Mouse (Mus musculus) hindbrain, postnatal 0 days (tissue): Measurements from ENCODE around the gene Cd180. TPM values are rescaled to one million over a fixed set of nuclear protein-coding genes. Genes with fewer than 3 reads are reported as not detected.
A peak's percentile ranks its signal among the peaks of the same experiment; 100 is the strongest.

ENCODE experiments used
- ATAC-seq: fragments of 200-750 bp; cut with Nextera tagmentation; 2 replicates; pipeline ENCODE4 v1.8.0; 2017; ENCODE audit warnings: mild to moderate bottlenecking, moderate TSS enrichment, moderate library complexity
- DNase-seq: peaks from one replicate; pipeline ENCODE4 v3.0.0-alpha.2; 2015; ENCODE audit warnings: low spot score
- H3K27ac ChIP-seq: fragments of 300-500 bp; sonication (generic); 2 replicates; pipeline ENCODE4 v1.5.1; 2014; ENCODE audit warnings: mild to moderate bottlenecking
- H3K27me3 ChIP-seq: fragments of 300-500 bp; sonication (generic); 2 replicates; pipeline ENCODE4 v1.6.1; 2014; ENCODE audit warnings: low read length, mixed read lengths; ENCODE audit not compliant: insufficient read depth
- H3K36me3 ChIP-seq: fragments of 300-500 bp; sonication (generic); 2 replicates; pipeline ENCODE4 v1.6.1; 2014; ENCODE audit warnings: low read length, mixed read lengths; ENCODE audit not compliant: insufficient read depth
- H3K4me1 ChIP-seq: fragments of 300-500 bp; sonication (generic); 2 replicates; pipeline ENCODE4 v1.6.1; 2014; ENCODE audit warnings: antibody characterized with exemption, low read length, mixed read lengths; ENCODE audit not compliant: insufficient read depth
- H3K4me2 ChIP-seq: fragments of 300-500 bp; sonication (generic); 2 replicates; pipeline ENCODE4 v1.6.1; 2014; ENCODE audit warnings: low read depth, mild to moderate bottlenecking, low read length, moderate library complexity, mixed read lengths
- H3K4me3 ChIP-seq: fragments of 300-500 bp; sonication (generic); 2 replicates; pipeline ENCODE4 v1.5.1; 2014; ENCODE audit warnings: low read length
- H3K9ac ChIP-seq: fragments of 300-500 bp; sonication (generic); replicated peaks from 2 replicates; pipeline ENCODE4 v1.6.1; 2014; ENCODE audit warnings: mild to moderate bottlenecking, low read length, moderate library complexity, mixed read lengths
- H3K9me3 ChIP-seq: fragments of 300-500 bp; sonication (generic); 2 replicates; pipeline ENCODE4 v1.6.1; 2016; ENCODE audit warnings: low read length, mixed read lengths
- CTCF ChIP-seq: IDR thresholded peaks from 2 replicates; pipeline ENCODE4 v1.5.1; 2016; ENCODE audit warnings: antibody characterized with exemption, control low read depth, low read depth
- WGBS: fragments of 180-500 bp; shearing (Covaris S2); extraction: QIAGEN DNeasy Blood & Tissue Kit; methylation state at CpG from one replicate; pipeline ENCODE4 v1.1.7; 2014; 5-methylcytosine and 5-hydroxymethylcytosine counted together
- polyA plus RNA-seq: library from polyadenylated mRNA; unstranded; fragments of >200 nt; fragmentation: Nextera tagmentation; extraction: Ambion mirVana; gene quantifications from 2 replicates; pipeline ENCODE4 v1.2.1, GENCODE M21; 2015
- total RNA-seq: library from RNA; depleted of rRNA; stranded (reverse); fragments of >200 nt; gene quantifications from 2 replicates; pipeline ENCODE4 v1.2.3, GENCODE M21; 2014

Cd180 gene
- total and polyA plus RNA-seq, 2 experiments from 2014 or later: 0.68 to 1.1 TPM

- ATAC-seq (no peak), DNase-seq (no peak)
- H3K4me3 ChIP-seq: no peak overlapping the region
- no peaks in the 10 kb centered on the region for H3K9me3 ChIP-seq
- 57% methylated on average over 2 of the region's 2 CpGs for WGBS
- no peaks in the 10 kb centered on the region for H3K36me3 ChIP-seq
- no peak overlapping the region for H3K27ac ChIP-seq
- H3K4me2 ChIP-seq: no peak overlapping the region
- no peak overlapping the region for H3K9ac ChIP-seq
- no peaks in the 10 kb centered on the region for H3K27me3 ChIP-seq
- no peaks in the 10 kb centered on the region for H3K4me1 ChIP-seq
- TF ChIP-seq CTCF: no peak
Measured at GRCm38 (mm10) chr13:102655071-102655570, 38.2 kb upstream of the Cd180 start.

GRCm38 (mm10) chr13:102656153-102656690 is 37.1 kb upstream of the Cd180 start:
- no peaks in the 10 kb centered on the region for H3K4me1 ChIP-seq
- H3K4me3 ChIP-seq: no peak overlapping the region
- no peak for TF ChIP-seq CTCF
- H3K9me3 ChIP-seq: no peaks in the 10 kb centered on the region
- H3K36me3 ChIP-seq: no peaks in the 10 kb centered on the region
- ATAC-seq (no peak), DNase-seq (no peak)
- no peak overlapping the region for H3K27ac ChIP-seq
- no peak overlapping the region for H3K9ac ChIP-seq
- H3K4me2 ChIP-seq: no peak overlapping the region
- 74% methylated on average over 11 of the region's 11 CpGs for WGBS
- H3K27me3 ChIP-seq: no peaks in the 10 kb centered on the region

- Histone ChIP-seq H3K9me3 (no peaks in the 10 kb centered on the region), H3K9ac (no peak overlapping the region), H3K4me1 (no peaks in the 10 kb centered on the region), H3K4me3 (no peak overlapping the region), H3K27ac (no peak overlapping the region), H3K4me2 (no peak overlapping the region), H3K36me3 (no peaks in the 10 kb centered on the region), H3K27me3 (no peaks in the 10 kb centered on the region)
- WGBS: 53% methylated on average over 6 of the region's 6 CpGs
- DNase-seq (no peak), ATAC-seq (no peak)
- TF ChIP-seq CTCF: no peak
Measured at GRCm38 (mm10) chr13:102658223-102658839, 35.0 kb upstream of the Cd180 start.

GRCm38 (mm10) chr13:102664041-102664440 is 29.3 kb upstream of the Cd180 start:
- no peak for ATAC-seq
- Histone ChIP-seq H3K36me3 (no peaks in the 10 kb centered on the region), H3K4me1 (no peaks in the 10 kb centered on the region), H3K9ac (no peak overlapping the region), H3K27me3 (no peaks in the 10 kb centered on the region), H3K9me3 (no peaks in the 10 kb centered on the region), H3K27ac (no peak overlapping the region), H3K4me3 (no peak overlapping the region), H3K4me2 (no peak overlapping the region)
- 73% methylated on average over 6 of the region's 6 CpGs for WGBS
- DNase-seq: no peak
- TF ChIP-seq CTCF: no peak

GRCm38 (mm10) chr13:102664843-102665587 is 28.3 kb upstream of the Cd180 start:
- TF ChIP-seq CTCF: peak; percentile 71
- Histone ChIP-seq H3K36me3 (no peaks in the 10 kb centered on the region), H3K4me1 (no peaks in the 10 kb centered on the region), H3K9ac (no peak overlapping the region), H3K27ac (no peak overlapping the region), H3K9me3 (no peaks in the 10 kb centered on the region), H3K4me2 (peak overlapping the region; percentile 38), H3K27me3 (no peaks in the 10 kb centered on the region), H3K4me3 (no peak overlapping the region)
- WGBS: 56% methylated on average over 12 of the region's 12 CpGs
- ATAC-seq (peak; percentile 58), DNase-seq (peak; percentile 77)

GRCm38 (mm10) chr13:102665588-102666232 is 27.6 kb upstream of the Cd180 start:
- Histone ChIP-seq H3K4me2 (peak overlapping the region; percentile 38), H3K9ac (no peak overlapping the region), H3K27ac (no peak overlapping the region), H3K4me1 (no peaks in the 10 kb centered on the region), H3K4me3 (no peak overlapping the region), H3K27me3 (no peaks in the 10 kb centered on the region), H3K9me3 (no peaks in the 10 kb centered on the region), H3K36me3 (no peaks in the 10 kb centered on the region)
- TF ChIP-seq CTCF: no peak
- 64% methylated on average over 18 of the region's 18 CpGs for WGBS
- no peak for DNase-seq
- no peak for ATAC-seq
